Mouse (Mus musculus) testis, postnatal 14 days (tissue): Measurements from ENCODE around the gene Cacng1.

Source experiments
- DNase-seq: peaks from one replicate; pipeline ENCODE4 v3.0.0; 2021; ENCODE audit warnings: low spot score

The Cacng1 gene

GRCm38 (mm10) chr11:107707897-107708610, 8.3 kb downstream of the Cacng1 start:
- no peak for DNase-seq

GRCm38 (mm10) chr11:107705476-107706074, 10.7 kb downstream of the Cacng1 start:
- peak; percentile 29 for DNase-seq

DNA sequence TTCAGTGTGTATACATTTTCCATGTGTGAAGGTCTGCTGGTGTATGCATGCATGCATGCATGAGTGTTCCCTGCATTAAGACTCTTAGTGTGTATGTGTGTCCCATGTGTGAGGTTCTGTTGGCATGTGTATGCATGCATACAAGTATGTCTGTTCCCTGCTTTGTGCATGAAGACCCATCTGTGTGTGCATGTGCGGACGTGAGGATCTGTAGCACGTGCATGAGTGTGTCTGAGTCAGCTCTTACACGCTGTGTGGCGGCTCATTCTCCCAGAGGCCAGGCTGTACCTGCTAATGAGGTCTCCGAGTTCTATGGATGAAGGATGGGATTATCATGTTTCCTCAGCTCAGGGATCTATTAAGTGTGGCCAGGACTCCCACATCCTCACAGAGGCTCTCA, 11.3 kb downstream of the Cacng1 start:
- DNase-seq, result no peak

GRCm38 (mm10) chr11:107703272-107704134, 12.8 kb downstream of the Cacng1 start:
- DNase-seq, result peak; percentile 48

GRCm38 (mm10) chr11:107699967-107700366, 16.4 kb downstream of the Cacng1 start:
- DNase-seq, result no peak

DNA sequence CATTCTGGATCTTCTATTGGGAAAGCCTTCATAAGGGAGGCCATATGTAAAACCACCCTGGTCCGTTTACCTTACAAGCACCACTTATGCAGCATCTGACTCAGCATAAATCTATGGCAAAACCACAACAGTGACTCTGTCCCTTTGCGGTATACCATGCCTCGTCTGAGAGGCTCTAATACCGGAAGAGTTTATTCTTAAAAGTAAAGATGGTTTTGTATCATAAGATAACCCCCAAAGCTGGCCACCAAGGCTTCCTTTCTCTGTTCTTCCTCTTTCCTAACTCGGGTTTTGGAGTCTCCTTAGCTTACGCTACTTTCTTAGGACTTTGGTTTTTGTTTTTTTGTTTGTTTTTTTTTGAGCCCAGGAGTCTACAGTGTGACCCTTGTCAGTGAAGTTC, 23.0 kb downstream of the Cacng1 start:
- no peak for DNase-seq

DNA sequence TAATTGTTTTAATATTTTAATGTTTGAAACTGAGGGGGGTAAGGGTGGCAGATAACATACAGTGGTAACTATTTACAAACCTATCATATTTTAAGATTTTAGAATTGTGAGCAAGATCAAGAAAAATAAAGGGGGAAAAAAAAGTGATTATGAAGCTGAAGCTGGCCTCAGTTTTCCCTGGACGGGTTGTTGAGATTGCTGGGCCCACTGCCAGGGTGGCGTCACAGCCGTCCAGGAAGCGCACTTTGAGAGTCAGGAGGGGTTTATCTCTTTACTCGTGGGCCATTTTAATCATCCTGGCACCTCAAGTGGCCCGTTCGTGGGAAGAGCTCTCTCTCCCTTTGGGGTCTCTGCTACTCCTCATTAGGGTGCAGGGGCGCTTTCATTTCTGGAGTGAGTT, 24.8 kb downstream of the Cacng1 start:
- no peak for DNase-seq

DNA sequence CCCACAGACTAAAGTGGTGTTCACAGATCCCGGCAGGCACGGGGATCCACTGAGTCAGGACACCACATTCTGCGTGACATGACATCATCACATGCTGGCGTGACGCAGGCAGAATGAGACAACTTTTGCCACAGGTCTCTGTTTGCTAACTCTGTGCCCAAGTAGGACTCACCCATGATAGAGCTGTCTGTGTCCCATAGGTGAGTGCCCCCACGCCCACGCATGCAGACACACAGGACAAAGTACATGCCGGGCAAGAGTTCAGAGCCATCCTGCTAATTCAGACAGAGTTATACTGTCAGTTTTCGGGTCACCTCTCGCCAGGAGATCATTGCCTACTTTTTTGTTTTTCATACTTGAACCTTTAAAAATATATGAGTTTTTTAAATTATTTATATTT, 27.8 kb downstream of the Cacng1 start:
- no peak for DNase-seq

DNA sequence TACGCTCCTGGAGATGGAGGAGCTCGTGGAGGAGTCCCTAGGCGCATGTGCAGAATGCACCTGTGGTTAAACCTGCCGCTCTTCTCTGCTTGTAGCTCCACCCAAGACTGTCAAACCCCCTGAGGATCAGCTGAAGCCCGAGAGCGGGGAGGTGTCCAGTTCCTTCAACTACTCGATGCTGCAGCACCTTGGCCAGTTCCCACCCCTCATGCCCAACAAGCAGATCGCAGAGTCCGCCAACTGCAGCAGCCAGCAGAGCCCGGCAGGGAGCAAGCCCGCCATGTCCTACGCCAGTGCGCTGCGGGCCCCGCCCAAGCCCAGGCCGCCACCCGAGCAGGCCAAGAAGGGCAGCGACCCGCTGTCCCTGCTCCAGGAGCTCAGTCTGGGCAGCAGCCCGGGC, 30.0 kb downstream of the Cacng1 start:
- DNase-seq, result peak; percentile 36

DNA sequence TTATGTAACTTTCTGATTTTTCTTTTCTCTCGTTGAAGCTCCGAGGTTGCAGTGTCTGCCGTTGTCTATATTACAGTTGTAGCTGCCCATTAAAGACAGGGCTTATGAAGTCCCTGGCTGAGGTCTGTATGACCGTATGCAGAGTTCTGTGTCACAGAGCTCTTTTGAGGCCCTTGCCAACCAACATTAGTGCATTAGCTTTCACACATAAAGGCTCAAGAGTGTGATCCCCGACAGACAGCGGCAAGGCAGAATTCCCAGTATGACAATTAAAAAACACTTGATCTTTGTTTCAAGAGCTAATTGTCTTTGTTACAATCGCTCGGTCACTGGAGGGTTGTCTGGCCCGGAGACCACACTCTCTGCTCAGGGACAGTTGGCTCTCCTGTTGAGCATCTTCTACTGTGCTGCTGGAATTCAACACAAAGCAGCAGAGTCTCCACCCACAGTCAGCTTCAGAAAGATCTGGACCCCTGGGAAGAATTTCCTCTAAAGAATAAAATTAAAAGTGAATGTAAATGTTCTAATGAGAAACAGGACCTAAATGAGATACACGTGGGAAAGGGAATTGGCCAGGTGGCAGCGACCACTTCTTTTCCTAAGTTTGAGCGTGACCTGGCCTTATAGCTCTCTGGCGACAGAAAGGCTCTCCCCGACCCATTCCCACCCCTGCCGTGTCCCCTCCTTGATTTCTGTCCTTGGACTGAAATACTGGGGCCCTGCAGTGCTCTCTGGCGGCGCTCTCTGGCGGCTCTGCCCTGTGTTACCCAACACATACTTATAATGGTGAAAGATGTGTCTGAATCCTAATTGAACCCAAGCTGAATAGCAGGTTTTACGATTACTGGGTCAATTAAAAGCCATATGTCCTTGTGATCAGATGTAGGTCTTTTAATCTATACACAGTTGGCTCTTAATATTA, 32.5 kb downstream of the Cacng1 start:
- no peak for DNase-seq

- no peak for DNase-seq
These were observed 33.5 kb downstream of the Cacng1 start for GRCm38 (mm10) chr11:107682694-107683355.

GRCm38 (mm10) chr11:107676207-107676940, 39.9 kb downstream of the Cacng1 start:
- no peak for DNase-seq

GRCm38 (mm10) chr11:107675246-107675645, 41.1 kb downstream of the Cacng1 start:
- no peak for DNase-seq

GRCm38 (mm10) chr11:107674601-107675000, 41.7 kb downstream of the Cacng1 start:
- no peak for DNase-seq

DNA sequence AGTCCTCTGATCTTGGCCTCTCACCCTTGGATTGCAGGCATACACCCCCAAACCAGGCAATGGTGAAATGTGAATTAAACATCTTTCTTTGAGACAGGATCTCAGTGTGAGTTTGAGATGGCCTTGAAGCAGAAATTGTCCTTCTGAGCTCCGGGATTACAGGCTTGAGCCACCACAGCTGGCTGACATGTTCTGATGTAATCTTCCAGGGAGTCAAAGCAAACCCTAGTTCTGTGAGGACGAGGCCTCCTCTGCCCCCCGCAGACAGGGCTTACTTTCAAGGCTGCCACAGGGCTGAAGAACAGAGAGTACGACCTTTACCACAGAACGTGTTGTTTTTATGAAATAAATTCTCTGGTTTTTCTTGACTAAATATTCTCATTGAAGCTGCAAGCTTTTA, 42.3 kb downstream of the Cacng1 start:
- peak; percentile 62 for DNase-seq

- no peak for DNase-seq
These were observed 47.3 kb downstream of the Cacng1 start for GRCm38 (mm10) chr11:107668977-107669376.

DNA sequence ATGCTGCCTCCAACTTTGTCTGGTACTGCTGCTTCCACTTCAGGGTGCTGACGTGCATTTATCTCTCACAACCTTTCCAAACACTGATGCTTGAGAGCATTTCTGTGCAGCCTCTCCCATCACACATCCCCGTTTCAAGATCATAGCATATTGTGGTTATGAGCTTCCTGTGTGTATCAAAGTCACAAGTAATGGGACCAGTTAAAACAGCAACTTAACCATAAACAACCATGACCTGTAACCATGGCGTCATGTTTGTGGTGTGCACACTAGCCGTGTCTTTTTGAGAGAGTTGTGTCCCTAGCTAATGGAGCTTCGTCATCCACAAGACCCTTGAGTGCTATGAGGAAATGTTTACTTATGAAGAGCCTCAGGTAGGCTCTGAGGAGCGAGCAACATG, 48.1 kb downstream of the Cacng1 start:
- DNase-seq, result no peak

DNA sequence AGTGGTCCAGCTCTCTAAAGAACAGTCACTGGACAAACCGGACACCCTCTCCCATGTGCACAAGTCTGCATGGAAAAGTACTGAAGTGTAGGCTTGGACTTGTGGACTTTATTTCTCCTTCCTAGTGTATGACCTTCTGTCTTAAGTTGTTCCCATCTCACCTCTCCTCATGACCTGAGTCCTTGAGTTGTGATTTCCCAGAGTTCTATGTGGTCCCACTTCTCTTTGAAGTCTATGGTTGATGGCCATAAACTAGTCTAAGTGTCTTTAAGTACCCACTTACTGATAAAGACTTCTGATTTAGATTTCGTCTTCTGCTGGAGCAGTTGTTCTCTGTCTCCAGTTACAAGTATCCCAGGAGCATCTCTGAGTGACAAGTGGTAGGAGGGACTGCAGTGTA, 48.8 kb downstream of the Cacng1 start:
- no peak for DNase-seq

DNA sequence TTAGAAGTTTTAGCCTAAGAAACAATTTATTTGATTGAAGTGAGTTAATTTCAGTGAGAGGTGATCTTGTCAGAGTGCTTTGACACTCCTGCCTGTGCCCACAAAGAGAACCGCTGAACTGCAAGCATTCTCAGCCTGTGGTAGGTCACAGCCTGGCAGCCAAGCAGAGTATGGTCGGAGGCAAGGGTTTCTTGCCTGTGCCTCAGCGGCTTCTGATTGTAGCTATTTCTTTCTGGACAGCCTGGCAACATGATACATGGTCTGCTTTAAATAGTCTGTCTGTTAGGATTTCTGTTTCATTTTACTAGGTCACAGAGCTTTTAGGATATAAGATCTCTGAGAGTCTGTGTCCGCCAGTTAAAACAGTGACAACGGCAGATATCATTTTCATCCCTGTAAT, 53.7 kb downstream of the Cacng1 start:
- no peak for DNase-seq

DNA sequence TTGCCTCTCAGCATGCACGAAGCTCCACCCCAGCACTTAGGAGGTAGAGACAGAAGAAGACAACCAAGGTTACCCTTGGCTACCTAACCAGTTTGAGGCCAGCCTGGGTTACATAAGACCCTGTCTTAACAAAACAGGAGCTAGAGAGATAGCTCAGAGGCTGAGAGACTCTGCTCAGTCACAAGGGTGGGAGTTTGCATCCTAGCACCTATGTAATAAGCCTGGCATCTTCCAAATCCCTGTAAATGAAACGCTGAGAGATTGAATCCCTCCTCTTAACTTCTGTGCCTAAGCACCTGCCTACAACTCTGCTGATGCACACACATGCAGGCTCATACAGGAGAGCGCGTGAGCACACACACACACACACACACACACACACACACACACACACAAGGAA, 55.9 kb downstream of the Cacng1 start:
- no peak for DNase-seq

DNA sequence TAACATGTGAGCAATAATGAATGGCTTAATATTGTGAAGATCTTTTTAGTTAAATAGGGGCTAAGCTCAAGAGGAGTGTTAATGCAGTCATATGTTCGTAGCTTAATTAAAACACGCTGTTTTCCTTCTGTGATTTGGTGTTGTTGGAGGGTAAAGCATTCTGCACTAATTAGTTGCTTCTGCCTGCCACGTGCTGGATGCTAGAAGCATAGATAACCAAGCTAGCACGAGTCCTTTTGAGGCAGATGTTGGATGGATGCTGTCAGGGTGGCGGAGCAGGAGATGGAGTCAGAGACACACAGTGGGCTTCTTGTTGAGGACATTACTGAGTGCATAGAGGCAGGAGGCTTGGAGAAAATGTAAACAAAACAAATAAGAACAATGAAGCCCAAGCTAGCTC, 59.2 kb downstream of the Cacng1 start:
- no peak for DNase-seq
